Mouse (Mus musculus) thymus, adult 18-20 months (tissue): Measurements from ENCODE around the gene Unc13d.
A peak's percentile ranks its signal among the peaks of the same experiment; 100 is the strongest.
"Not testable (repeated sequence)": the region's sequence is repeated elsewhere in the genome, so short reads cannot be mapped to it uniquely, and the experiment has no call there.

Source experiments
- DNase-seq, 2 experiments: peaks; one replicate each; pipeline ENCODE4 v3.0.0; 2022; ENCODE audit warnings: mixed read lengths in 2 of 2

Unc13d gene

GRCm38 (mm10) chr11:116077446-116078204, at the start of gene Unc13d:
TSS of gene Unc13d (minus strand) at chr11:116077961.
- peak; percentile 65 to 76 for DNase-seq

GRCm38 (mm10) chr11:116126261-116126660, 48.5 kb upstream of the Unc13d start:
- no peak for DNase-seq

- not testable (repeated sequence) for DNase-seq
These were observed 44.0 kb upstream of the Unc13d start for GRCm38 (mm10) chr11:116121731-116122245.

GRCm38 (mm10) chr11:116117819-116118218, 40.1 kb upstream of the Unc13d start:
- no peak for DNase-seq

- no peak for DNase-seq
These were observed 39.5 kb upstream of the Unc13d start for GRCm38 (mm10) chr11:116117241-116117640.

- DNase-seq: no peak
These were observed 33.9 kb upstream of the Unc13d start for GRCm38 (mm10) chr11:116111611-116112203.

- no peak for DNase-seq
These were observed 33.3 kb upstream of the Unc13d start for GRCm38 (mm10) chr11:116111067-116111466.

- DNase-seq: no peak
These were observed 32.8 kb upstream of the Unc13d start for GRCm38 (mm10) chr11:116110540-116110939.

GRCm38 (mm10) chr11:116110131-116110530, 32.4 kb upstream of the Unc13d start:
- DNase-seq: no peak

GRCm38 (mm10) chr11:116109441-116110081, 31.8 kb upstream of the Unc13d start:
- no peak for DNase-seq

GRCm38 (mm10) chr11:116108464-116109137, 30.8 kb upstream of the Unc13d start:
- DNase-seq: no peak

GRCm38 (mm10) chr11:116107777-116108285, 30.1 kb upstream of the Unc13d start:
- no peak for DNase-seq

GRCm38 (mm10) chr11:116106963-116107776, 29.4 kb upstream of the Unc13d start:
- DNase-seq: no peak

- DNase-seq: no peak
These were observed 28.6 kb upstream of the Unc13d start for GRCm38 (mm10) chr11:116106154-116106962.

- no peak for DNase-seq
These were observed 27.3 kb upstream of the Unc13d start for GRCm38 (mm10) chr11:116105065-116105464.

- DNase-seq: no peak
These were observed 26.4 kb upstream of the Unc13d start for GRCm38 (mm10) chr11:116104006-116104646.

GRCm38 (mm10) chr11:116103572-116103971, 25.8 kb upstream of the Unc13d start:
- no peak for DNase-seq

- DNase-seq: no peak
These were observed 24.7 kb upstream of the Unc13d start for GRCm38 (mm10) chr11:116102472-116102871.

GRCm38 (mm10) chr11:116101931-116102381, 24.2 kb upstream of the Unc13d start:
- DNase-seq: no peak

- DNase-seq: no peak
These were observed 23.1 kb upstream of the Unc13d start for GRCm38 (mm10) chr11:116100839-116101238.
